Comparison of ENCODE assay signal across 8 mouse cellular contexts in the genomic region with DNA sequence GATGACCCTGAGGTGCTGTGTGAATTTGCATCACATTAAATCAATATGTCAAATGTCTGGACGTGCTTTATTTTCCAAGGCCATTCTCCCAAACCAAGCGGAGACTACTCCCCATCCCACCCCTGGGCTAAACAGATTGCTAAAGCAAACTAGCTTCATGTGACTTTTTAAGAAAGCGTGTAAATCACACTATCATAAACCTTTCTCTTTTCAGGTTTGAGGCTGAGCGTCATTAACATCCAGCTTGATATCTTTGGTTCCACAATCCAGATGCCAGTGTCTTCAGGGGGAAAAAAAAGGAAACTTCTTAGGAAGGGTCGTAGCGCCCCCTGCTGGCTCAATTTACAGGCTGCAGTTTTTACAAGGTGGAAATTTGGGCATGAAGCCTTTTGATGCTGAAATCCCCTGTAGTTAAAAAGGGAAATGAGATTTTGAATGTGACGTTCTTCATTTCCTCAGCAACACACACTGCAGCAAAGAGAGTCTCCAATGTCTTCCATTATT.
DNase-seq lines count a peak whose midpoint lies in the region; ATAC-seq and TF ChIP-seq lines count a peak whose summit lies in the region.

No protein-coding gene starts in this region.

- H3K27me3 ChIP-seq in intestine, embryonic 14.5 days (replicated peaks; ENCODE audit: control insufficient read depth, insufficient read depth, low read length), result no peaks in the 10 kb centered on the region
- 0 out of 2 replicates have a peak, but pooled peaks cover 5% of the 10 kb centered on the region for H3K27me3 ChIP-seq in intestine, embryonic 15.5 days (replicated peaks)
- no peaks in the 10 kb centered on the region for H3K27me3 ChIP-seq in forebrain, postnatal 0 days (ENCODE audit: insufficient read depth, low read length)
- H3K27me3 ChIP-seq in intestine, embryonic 16.5 days (replicated peaks; ENCODE audit: control insufficient read depth, insufficient read depth, low read length), result no peaks in the 10 kb centered on the region; the same call in 1 of the 2 replicates
- no peaks in the 10 kb centered on the region for H3K27me3 ChIP-seq in limb, embryonic 14.5 days (ENCODE audit: control insufficient read depth, insufficient read depth, low read length)

- 19% methylated on average over 7 of the region's 7 CpGs for WGBS in intestine, embryonic 14.5 days
- 17% methylated on average over 7 of the region's 7 CpGs for WGBS in intestine, embryonic 15.5 days
- 25% methylated on average over 7 of the region's 7 CpGs for WGBS in forebrain, postnatal 0 days
- WGBS in intestine, embryonic 16.5 days, result 19% methylated on average over 7 of the region's 7 CpGs
- WGBS in limb, embryonic 14.5 days, result 6% methylated on average over 7 of the region's 7 CpGs

- TF ChIP-seq POLR2A in limb, embryonic 14.5 days (IDR thresholded peaks at IDR 0.05; ENCODE audit: borderline replicate concordance, extremely low read depth, insufficient read depth, insufficient read length), result no peak

- H3K4me1 ChIP-seq in intestine, embryonic 14.5 days (replicated peaks; ENCODE audit: control insufficient read depth, insufficient read depth, low read length), result no peaks in the 10 kb centered on the region
- no peaks in the 10 kb centered on the region for H3K4me1 ChIP-seq in intestine, embryonic 15.5 days (replicated peaks)
- no peaks in the 10 kb centered on the region for H3K4me1 ChIP-seq in forebrain, postnatal 0 days (ENCODE audit: insufficient read depth)
- no peaks in the 10 kb centered on the region for H3K4me1 ChIP-seq in intestine, embryonic 16.5 days (ENCODE audit: control insufficient read depth, insufficient read depth, low read length)
- 0 out of 2 replicates have a peak, but pooled peaks cover 2% of the 10 kb centered on the region for H3K4me1 ChIP-seq in limb, embryonic 14.5 days (ENCODE audit: control insufficient read depth, insufficient read depth, low read length)

- no peak overlapping the region for H3K9ac ChIP-seq in intestine, embryonic 14.5 days (ENCODE audit: low read length)
- no peak overlapping the region for H3K9ac ChIP-seq in intestine, embryonic 15.5 days
- H3K9ac ChIP-seq in forebrain, postnatal 0 days, result no peak overlapping the region
- no peak overlapping the region for H3K9ac ChIP-seq in intestine, embryonic 16.5 days (ENCODE audit: low read depth, low read length)
- no peak overlapping the region for H3K9ac ChIP-seq in limb, embryonic 14.5 days (ENCODE audit: low read depth, low read length, severe bottlenecking)

- H3K4me2 ChIP-seq in intestine, embryonic 14.5 days (ENCODE audit: low read length), result no peak overlapping the region
- no peak overlapping the region for H3K4me2 ChIP-seq in intestine, embryonic 15.5 days (replicated peaks)
- no peak overlapping the region for H3K4me2 ChIP-seq in forebrain, postnatal 0 days (ENCODE audit: low read depth)
- H3K4me2 ChIP-seq in intestine, embryonic 16.5 days (ENCODE audit: low read depth, low read length), result no peak overlapping the region
- H3K4me2 ChIP-seq in limb, embryonic 14.5 days (replicated peaks; ENCODE audit: low read depth, low read length, severe bottlenecking), result 0 out of 2 replicates have a peak overlapping the region, but pooled peaks have one; percentile 9

- DNase-seq in intestine, embryonic 14.5 days (ENCODE audit: low spot score), result peak; percentile 82
- peak; percentile 70 for DNase-seq in brain, adult 2 months (ENCODE audit: low read depth, low spot score)
- peak; percentile 87 for DNase-seq in forebrain, postnatal 0 days
- peak; percentile 88 for DNase-seq in limb, embryonic 14.5 days (ENCODE audit: low spot score)
- DNase-seq in ovary, postnatal 14 days (ENCODE audit: low spot score), result peak; percentile 55

- no peaks in the 10 kb centered on the region for H3K9me3 ChIP-seq in intestine, embryonic 14.5 days (ENCODE audit: control insufficient read depth, low read length)
- H3K9me3 ChIP-seq in intestine, embryonic 15.5 days, result no peaks in the 10 kb centered on the region
- no peaks in the 10 kb centered on the region for H3K9me3 ChIP-seq in forebrain, postnatal 0 days (ENCODE audit: low read length)
- no peaks in the 10 kb centered on the region for H3K9me3 ChIP-seq in intestine, embryonic 16.5 days (ENCODE audit: control insufficient read depth, low read length)
- no peaks in the 10 kb centered on the region for H3K9me3 ChIP-seq in limb, embryonic 14.5 days (ENCODE audit: control insufficient read depth, low read length)

- ATAC-seq in intestine, embryonic 14.5 days (replicated peaks; ENCODE audit: low FRiP score, low TSS enrichment, low read depth), result no peak
- no peak for ATAC-seq in intestine, embryonic 15.5 days
- peak; percentile 62 for ATAC-seq in forebrain, postnatal 0 days
- ATAC-seq in intestine, embryonic 16.5 days, result peak; percentile 13; the same call in 1 of the 2 replicates
- peak; percentile 48 for ATAC-seq in limb, embryonic 14.5 days (ENCODE audit: low FRiP score, low read depth)
- no peak for ATAC-seq in erythroid progenitor cell, adult 5-6 weeks (replicated peaks; ENCODE audit: low FRiP score, poor library complexity, severe bottlenecking)

- H3K4me3 ChIP-seq in intestine, embryonic 14.5 days (ENCODE audit: low read depth, low read length), result no peak overlapping the region
- no peak overlapping the region for H3K4me3 ChIP-seq in intestine, embryonic 15.5 days (replicated peaks)
- no peak overlapping the region for H3K4me3 ChIP-seq in forebrain, postnatal 0 days (ENCODE audit: low read depth, low read length)
- H3K4me3 ChIP-seq in intestine, embryonic 16.5 days (ENCODE audit: low read length), result no peak overlapping the region
- H3K4me3 ChIP-seq in limb, embryonic 14.5 days (replicated peaks; ENCODE audit: low read length), result no peak overlapping the region

- H3K27ac ChIP-seq in intestine, embryonic 14.5 days (ENCODE audit: low read depth), result no peak overlapping the region
- no peak overlapping the region for H3K27ac ChIP-seq in intestine, embryonic 15.5 days
- H3K27ac ChIP-seq in forebrain, postnatal 0 days (ENCODE audit: low read depth, low read length), result no peak overlapping the region
- no peak overlapping the region for H3K27ac ChIP-seq in intestine, embryonic 16.5 days (ENCODE audit: low read length)
- H3K27ac ChIP-seq in limb, embryonic 14.5 days (replicated peaks; ENCODE audit: low read depth, low read length), result no peak overlapping the region

- H3K36me3 ChIP-seq in intestine, embryonic 14.5 days (ENCODE audit: control insufficient read depth, insufficient read depth, low read length), result no peaks in the 10 kb centered on the region
- H3K36me3 ChIP-seq in intestine, embryonic 15.5 days, result no peaks in the 10 kb centered on the region
- H3K36me3 ChIP-seq in forebrain, postnatal 0 days (ENCODE audit: insufficient read depth), result no peaks in the 10 kb centered on the region
- H3K36me3 ChIP-seq in intestine, embryonic 16.5 days (ENCODE audit: control insufficient read depth, insufficient read depth, low read length), result no peaks in the 10 kb centered on the region
- no peaks in the 10 kb centered on the region for H3K36me3 ChIP-seq in limb, embryonic 14.5 days (ENCODE audit: control insufficient read depth, insufficient read depth, low read length)

- peak; percentile 88 for TF ChIP-seq CTCF in forebrain, postnatal 0 days (IDR thresholded peaks at IDR 0.05; ENCODE audit: low read depth)

Comparison
In these comparisons a context has a peak if more than half of its experiments do, and no peak if none do; other contexts are left out.
1. ATAC-seq: peak in forebrain, postnatal 0 days (single experiment), intestine, embryonic 16.5 days (single experiment) and limb, embryonic 14.5 days (single experiment); none in intestine, embryonic 14.5 days (single experiment), intestine, embryonic 15.5 days (single experiment) and erythroid progenitor cell, adult 5-6 weeks (single experiment).
2. Peak in every context shown above with its lines, with median percentiles within 50 percentile points of each other: DNase-seq.